Mouse (Mus musculus) gastrocnemius, adult 8-10 months (tissue): ENCODE measurements around the gene Cybrd1. TPM values are rescaled to one million over a fixed set of nuclear protein-coding genes. Genes with fewer than 3 reads are reported as not detected.

Source experiments
- DNase-seq, 2 experiments: peaks; one replicate each; pipeline ENCODE4 v3.0.0; 2022; ENCODE audit warnings: low spot score in 2 of 2
- total RNA-seq, 4 experiments: library from RNA; stranded (reverse); gene quantifications; 2 replicates each; pipeline ENCODE4 v1.2.4; 2022

Gene Cybrd1
- total RNA-seq, 4 experiments from 2014 or later, result 0.10 to 0.45 (median 0.27) TPM

GRCm38 (mm10) chr2:71168461-71169021 lies 50.8 kb downstream of the Cybrd1 start:
- no peak for DNase-seq

DNA sequence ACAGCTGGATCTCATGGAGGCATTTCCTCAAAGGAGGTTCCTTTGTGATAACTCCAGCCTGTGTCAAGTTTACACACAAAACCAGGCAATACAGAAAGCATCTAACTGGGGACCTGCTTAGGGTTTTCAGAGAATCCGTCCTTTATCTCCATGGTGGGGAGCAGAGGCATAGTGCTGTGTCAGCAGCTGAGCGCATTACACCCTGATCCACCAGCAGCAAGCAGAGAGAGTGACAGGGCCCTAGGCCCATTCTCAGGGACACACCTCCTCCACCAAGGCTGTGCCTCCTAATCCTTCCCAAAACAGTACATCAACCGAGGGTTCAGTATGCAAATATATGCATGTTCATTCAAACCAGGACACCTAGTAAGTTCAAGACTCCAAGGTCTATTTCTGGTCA lies 55.3 kb downstream of the Cybrd1 start:
- no peak for DNase-seq

DNA sequence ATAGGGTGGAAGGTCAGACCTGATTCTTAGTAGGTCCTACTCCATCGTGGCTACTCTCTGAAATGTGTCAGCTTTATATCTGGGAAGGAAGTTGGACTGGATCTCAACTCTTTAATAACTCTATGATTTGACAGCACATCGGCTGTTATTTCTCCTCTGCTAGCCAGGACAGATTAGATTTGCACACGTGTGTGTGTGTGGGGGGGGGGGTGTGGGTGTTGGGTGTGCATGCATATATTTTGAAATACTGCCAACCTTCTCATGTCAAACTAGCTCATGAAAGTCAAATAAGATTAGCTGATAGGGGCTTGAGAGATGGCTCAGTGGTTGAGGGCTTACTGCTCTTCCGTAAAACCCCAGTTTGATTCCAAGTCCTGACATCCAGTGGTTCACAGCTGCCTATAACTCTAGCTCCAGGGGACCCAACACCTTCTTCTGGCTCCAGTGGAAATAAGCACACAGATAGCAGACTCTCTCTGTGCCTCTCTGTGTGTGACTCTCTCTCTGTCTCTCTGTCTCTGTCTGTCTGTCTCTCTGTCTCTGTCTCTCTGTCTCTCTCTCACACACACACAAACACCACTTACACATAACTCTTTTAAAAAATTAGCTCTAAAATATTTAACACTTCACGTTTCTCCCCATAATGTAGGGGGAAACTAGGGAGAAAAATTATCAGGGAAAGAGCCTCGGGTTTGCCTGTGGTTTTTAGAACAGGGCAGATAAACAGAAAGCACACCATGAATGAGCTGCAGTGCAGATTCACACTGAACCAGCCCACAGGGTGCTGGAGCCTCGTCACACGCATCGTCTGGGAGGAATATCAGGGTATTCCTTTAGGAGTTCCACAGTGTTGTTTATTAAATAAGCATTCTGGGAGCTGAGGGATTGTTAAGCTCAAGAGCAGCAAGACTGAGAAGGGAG lies 58.9 kb downstream of the Cybrd1 start:
- DNase-seq, result no peak

DNA sequence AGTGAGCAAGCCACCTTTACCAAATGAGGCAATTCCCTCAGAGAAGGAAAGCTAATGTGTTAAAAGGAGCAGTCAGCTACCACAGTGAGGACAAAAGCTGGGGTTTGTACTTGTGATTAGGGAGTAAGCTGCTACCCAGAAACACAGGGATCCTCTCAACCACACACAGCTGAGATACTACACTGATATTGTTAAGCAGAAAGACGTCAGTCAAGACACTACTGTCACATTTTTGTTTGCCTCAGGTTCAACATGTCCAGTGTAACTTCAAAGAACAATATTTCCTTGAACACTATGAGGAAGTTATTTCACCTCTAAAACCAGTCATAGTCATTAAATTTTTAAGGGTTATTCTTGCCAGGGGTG lies 59.5 kb downstream of the Cybrd1 start:
- DNase-seq, result no peak

DNA sequence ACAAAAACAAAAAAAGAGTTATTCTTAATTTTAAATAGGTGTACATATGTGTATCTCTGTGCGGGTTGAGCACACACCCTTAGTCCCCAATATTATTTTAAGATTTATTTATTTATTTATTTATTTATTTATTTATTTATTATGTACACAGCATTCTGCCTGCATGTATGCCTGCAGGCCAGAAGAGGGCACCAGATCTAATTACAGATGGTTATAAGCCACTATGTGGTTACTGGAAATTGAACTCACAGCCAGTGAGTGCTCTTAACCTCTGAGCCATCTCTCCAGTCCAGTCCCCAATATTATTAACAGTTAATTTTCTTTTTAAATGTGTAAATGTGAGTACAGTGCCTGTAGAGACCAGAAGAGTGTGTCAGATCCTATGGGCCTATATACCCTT lies 60.0 kb downstream of the Cybrd1 start:
- DNase-seq, result no peak

GRCm38 (mm10) chr2:71179716-71180115 lies 62.0 kb downstream of the Cybrd1 start:
- DNase-seq, result no peak

DNA sequence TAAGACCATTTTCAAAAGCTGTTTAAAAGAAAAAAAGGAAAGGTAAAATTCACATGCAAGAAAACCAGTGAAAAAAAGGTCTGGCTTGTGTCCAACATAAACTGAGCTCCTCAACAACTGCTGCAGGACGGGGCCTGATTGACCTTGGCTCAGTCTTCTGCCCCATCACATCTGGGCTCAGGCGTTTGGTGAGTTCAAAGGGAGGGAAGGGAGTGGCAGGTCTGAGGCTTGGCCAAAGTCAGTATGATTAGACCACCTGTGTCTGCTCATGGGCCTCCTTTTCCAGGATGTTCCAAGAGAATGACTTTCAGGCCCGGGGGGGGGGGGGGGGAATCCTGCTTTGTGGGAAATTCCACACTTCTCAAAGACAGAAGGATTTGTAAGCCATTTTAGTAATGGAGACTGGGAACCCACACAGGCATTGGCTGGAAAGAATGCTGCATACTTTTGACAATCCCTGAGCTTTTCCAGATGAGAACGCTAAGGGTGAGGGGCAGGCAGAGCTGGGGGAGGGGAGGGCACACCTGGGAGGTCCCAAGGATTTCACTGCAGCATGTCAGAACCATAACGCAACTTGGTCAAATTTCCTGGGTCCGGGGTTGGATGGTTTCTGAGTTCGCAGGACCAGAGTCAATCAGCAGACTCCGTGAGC lies 63.0 kb downstream of the Cybrd1 start:
- no peak for DNase-seq

- DNase-seq, result no peak
These were observed 70.2 kb downstream of the Cybrd1 start for GRCm38 (mm10) chr2:71187950-71188349.

DNA sequence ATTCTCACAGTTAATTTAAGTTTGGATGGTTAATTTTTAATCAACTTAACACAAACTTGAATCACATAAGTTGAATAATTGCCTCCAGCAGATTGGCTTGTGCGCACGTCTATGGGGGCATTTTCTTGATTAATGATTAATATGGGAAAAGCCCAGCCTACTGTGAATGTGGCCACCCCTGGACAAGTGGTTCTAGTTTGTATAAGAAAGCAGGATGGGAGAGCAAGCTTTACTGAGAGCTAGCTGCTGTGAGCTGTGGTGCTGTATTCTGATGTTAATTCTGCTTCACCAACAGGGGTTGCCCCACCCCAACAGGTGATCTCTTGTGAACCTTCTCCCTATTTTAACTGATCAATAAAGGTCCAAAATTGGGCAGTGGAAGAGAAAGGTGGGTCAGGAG lies 71.1 kb downstream of the Cybrd1 start:
- no peak for DNase-seq

GRCm38 (mm10) chr2:71191391-71192194 lies 73.9 kb downstream of the Cybrd1 start:
- DNase-seq, result no peak

DNA sequence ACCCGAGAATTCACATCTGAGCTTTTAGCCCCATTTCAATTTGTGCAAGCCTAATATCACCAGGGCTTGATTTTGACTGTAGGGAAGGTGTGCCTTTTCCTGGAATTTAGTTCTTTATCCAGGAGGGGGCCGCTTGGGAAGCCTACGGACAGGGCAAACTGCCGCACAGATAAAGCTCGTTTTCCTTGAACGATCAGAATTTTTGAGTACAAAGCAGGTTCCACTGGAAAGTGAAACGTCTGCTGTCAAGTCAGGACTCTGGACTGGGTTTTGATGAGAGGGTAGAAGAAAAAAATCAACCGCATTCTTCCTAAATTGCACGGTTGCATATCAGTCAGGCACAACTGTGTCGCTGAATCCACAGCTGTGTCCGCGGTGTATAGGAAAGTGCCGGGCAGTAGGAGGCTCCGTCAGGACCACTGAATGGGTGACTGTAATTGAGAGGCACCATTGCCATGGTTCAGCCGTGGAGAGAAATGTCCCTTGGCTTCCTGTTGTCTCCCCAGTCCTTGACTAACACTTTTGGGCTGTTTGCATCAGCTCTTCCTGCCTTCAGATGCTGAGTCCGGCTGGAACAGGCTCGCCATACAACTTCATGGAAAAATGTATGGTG lies 74.6 kb downstream of the Cybrd1 start:
- no peak for DNase-seq

Other genes starting within 250 kb of the Cybrd1 start
- 1 to 10 TPM; 2.9 to 3.7 (median 3.6) TPM for gene Dcaf17, start 62.6 kb upstream of the Cybrd1 start, total RNA-seq
- gene Mettl8, start 62.3 kb upstream of the Cybrd1 start, total RNA-seq, result 1 to 10 TPM; 4.8 to 6.1 (median 5.4) TPM
- 10 to 100 TPM; 38.5 to 42.1 (median 41.1) TPM for gene Dync1i2, start 93.8 kb downstream of the Cybrd1 start, total RNA-seq
- 100 to 1,000 TPM; 395 to 460 (median 419) TPM for gene Slc25a12, start 249.8 kb downstream of the Cybrd1 start, total RNA-seq